ENCODE assay signal across 16 mouse cellular contexts in genomic region chr4:154949589-154949982, GRCm38 (mm10). TPM values are rescaled to one million over a fixed set of nuclear protein-coding genes. Genes with fewer than 3 reads are reported as not detected.
DNase-seq lines count a peak whose midpoint lies in the region; ATAC-seq lines count a peak whose summit lies in the region.
"Had no signal": no experiment of that assay in that cellular context is flagged by ENCODE, and none has a peak within 500 bp of the region (broad histone marks: within the 10 kb centered on the region; RNA-seq: fewer than 3 reads in every experiment).

No protein-coding gene starts in this region.

- H3K36me3 ChIP-seq in forebrain, embryonic 15.5 days = no peaks in the 10 kb centered on the region
- no peaks in the 10 kb centered on the region for H3K36me3 ChIP-seq in midbrain, embryonic 10.5 days
- H3K36me3 ChIP-seq: G1E; heart, embryonic 13.5 days had no signal

- 0 out of 2 replicates have a peak, but pooled peaks cover 1% of the 10 kb centered on the region for H3K27me3 ChIP-seq in forebrain, embryonic 15.5 days
- peaks cover 60% of the 10 kb centered on the region for H3K27me3 ChIP-seq in midbrain, embryonic 10.5 days (ENCODE audit: low read depth, poor library complexity, severe bottlenecking)

- 1% methylated on average over 16 of the region's 16 CpGs for WGBS in forebrain, embryonic 15.5 days
- 7% methylated on average over 16 of the region's 16 CpGs for WGBS in midbrain, embryonic 10.5 days

- ATAC-seq in forebrain, embryonic 15.5 days (replicated peaks) = no peak
- ATAC-seq: intestine, embryonic 16.5 days; liver, postnatal 0 days had no signal

- H3K9ac ChIP-seq in forebrain, embryonic 15.5 days (replicated peaks) = 0 out of 2 replicates have a peak overlapping the region, but pooled peaks have one; percentile 19
- H3K9ac ChIP-seq: heart, embryonic 13.5 days; liver, postnatal 0 days had no signal

- H3K4me1 ChIP-seq in forebrain, embryonic 15.5 days = peaks cover 49% of the 10 kb centered on the region
- H3K4me1 ChIP-seq in midbrain, embryonic 10.5 days = peaks cover 96% of the 10 kb centered on the region

- DNase-seq in embryo, embryonic 10 days (ENCODE audit: low spot score) = peak; percentile 79
- no peak for DNase-seq in embryo, embryonic 9.5 days (ENCODE audit: extremely low spot score)
- DNase-seq in midbrain, embryonic 10.5 days (ENCODE audit: low spot score) = peak; percentile 86
- peak; percentile 70 for DNase-seq in retina, embryonic 14.5 days (ENCODE audit: low spot score)
- no peak for DNase-seq in right cerebral cortex, postnatal 4 days
- DNase-seq in yolk sac, embryonic 10.5 days (ENCODE audit: low spot score) = no peak
- DNase-seq in adrenal gland, adult 8-10 months = no peak
- DNase-seq: kidney, postnatal 36 days; liver, postnatal 0 days had no signal

- peak overlapping the region; percentile 31 for H3K4me2 ChIP-seq in forebrain, embryonic 15.5 days (replicated peaks)
- H3K4me2 ChIP-seq: heart, embryonic 13.5 days had no signal

- H3K27ac ChIP-seq in forebrain, embryonic 15.5 days (replicated peaks) = peak overlapping the region; percentile 89
- H3K27ac ChIP-seq in midbrain, embryonic 10.5 days (replicated peaks) = peak overlapping the region; percentile 92
- H3K27ac ChIP-seq: heart, embryonic 13.5 days had no signal

- H3K4me3 ChIP-seq in forebrain, embryonic 15.5 days = 0 out of 2 replicates have a peak overlapping the region, but pooled peaks have one; percentile 5
- peak overlapping the region; percentile 39 for H3K4me3 ChIP-seq in midbrain, embryonic 10.5 days
- H3K4me3 ChIP-seq: heart, embryonic 13.5 days had no signal

- no peaks in the 10 kb centered on the region for H3K9me3 ChIP-seq in forebrain, embryonic 15.5 days
- H3K9me3 ChIP-seq in midbrain, embryonic 10.5 days (replicated peaks) = no peaks in the 10 kb centered on the region
- H3K9me3 ChIP-seq: G1E; heart, embryonic 13.5 days had no signal

RNA-seq across cellular contexts. Expression of gene Hes5, which starts 11.1 kb away (rescaled TPM):
- polyA plus RNA-seq in forebrain, embryonic 15.5 days (2015; fragmentation: Nextera tagmentation; extraction: Ambion mirVana) = 125 and 127 TPM in 2 replicates
- polyA plus RNA-seq in midbrain, embryonic 10.5 days (2016; fragmentation: Nextera tagmentation; extraction: Ambion mirVana) = 690 and 827 TPM in 2 replicates
- total RNA-seq in adrenal gland, adult 8-10 months (2022) = not detected
- total RNA-seq: common myeloid progenitor, adult 5-6 weeks; G1E; gastrocnemius, adult 18-20 months; megakaryocyte-erythroid progenitor cell, adult 5-6 weeks had no signal
- polyA plus RNA-seq: G1E had no signal

RNA-seq across cellular contexts. Expression of gene Pank4, which starts 14.3 kb away (rescaled TPM):
- polyA plus RNA-seq in forebrain, embryonic 15.5 days (2015; fragmentation: Nextera tagmentation; extraction: Ambion mirVana) = 43.5 and 48.9 TPM in 2 replicates
- polyA plus RNA-seq in midbrain, embryonic 10.5 days (2016; fragmentation: Nextera tagmentation; extraction: Ambion mirVana) = 47.6 and 48.6 TPM in 2 replicates
- total RNA-seq in adrenal gland, adult 8-10 months (2022) = 10 to 100 TPM; 27.8 to 38.1 (median 34.0) TPM

RNA-seq across cellular contexts. Expression of gene Tnfrsf14, which starts 21.2 kb away (rescaled TPM):
- polyA plus RNA-seq in forebrain, embryonic 15.5 days (2015; fragmentation: Nextera tagmentation; extraction: Ambion mirVana) = 0.36 TPM in 1 of 2 replicates, not detected in the other
- 0.67 and 0.99 TPM in 2 replicates for polyA plus RNA-seq in midbrain, embryonic 10.5 days (2016; fragmentation: Nextera tagmentation; extraction: Ambion mirVana)
- 10 to 100 TPM in 1 of 4 experiments, 1 to 10 TPM in 3; 6.9 to 14.7 (median 8.7) TPM for total RNA-seq in adrenal gland, adult 8-10 months (2022)

RNA-seq across cellular contexts. Expression of gene Fam213b, which starts 50.7 kb away (rescaled TPM):
- 36.8 and 40.5 TPM in 2 replicates for polyA plus RNA-seq in forebrain, embryonic 15.5 days (2015; fragmentation: Nextera tagmentation; extraction: Ambion mirVana)
- 45.9 and 46.8 TPM in 2 replicates for polyA plus RNA-seq in midbrain, embryonic 10.5 days (2016; fragmentation: Nextera tagmentation; extraction: Ambion mirVana)
- 100 to 1,000 TPM in 2 of 4 experiments, 10 to 100 TPM in 2; 21.8 to 161 (median 71.6) TPM for total RNA-seq in adrenal gland, adult 8-10 months (2022)
- total RNA-seq: G1E had no signal
- polyA plus RNA-seq: G1E had no signal

Comparison
In these comparisons a context has a peak if more than half of its experiments do, and no peak if none do; other contexts are left out.
1. DNase-seq: peak in embryo, embryonic 10 days (single experiment), midbrain, embryonic 10.5 days (single experiment) and retina, embryonic 14.5 days (single experiment); none in embryo, embryonic 9.5 days (single experiment), right cerebral cortex, postnatal 4 days (single experiment), yolk sac, embryonic 10.5 days (single experiment) and adrenal gland, adult 8-10 months (single experiment).